Mouse (Mus musculus) embryonic facial prominence, embryonic 13.5 days (tissue): ENCODE results near the gene Trim26. TPM values are rescaled to one million over a fixed set of nuclear protein-coding genes. Genes with fewer than 3 reads are reported as not detected.

Experiments used
- ATAC-seq: fragments of 200-750 bp; cut with Nextera tagmentation; 2 replicates; pipeline ENCODE4 v1.8.0; 2017; ENCODE audit warnings: low read depth; ENCODE audit not compliant: insufficient number of reproducible peaks, insufficient read depth, low FRiP score, low TSS enrichment
- H3K27ac ChIP-seq: fragments of 300-500 bp; sonication (generic); 2 replicates; pipeline ENCODE4 v1.5.1; 2015; ENCODE audit warnings: moderate library complexity, mild to moderate bottlenecking, inconsistent platforms
- H3K27me3 ChIP-seq: fragments of 300-500 bp; sonication (generic); 2 replicates; pipeline ENCODE4 v1.6.1; 2015; ENCODE audit warnings: mild to moderate bottlenecking, inconsistent platforms
- H3K36me3 ChIP-seq: fragments of 300-500 bp; sonication (generic); 2 replicates; pipeline ENCODE4 v1.6.1; 2015; ENCODE audit warnings: mild to moderate bottlenecking, inconsistent platforms
- H3K4me1 ChIP-seq: fragments of 300-500 bp; sonication (generic); 2 replicates; pipeline ENCODE4 v1.6.1; 2015; ENCODE audit warnings: inconsistent platforms
- H3K4me2 ChIP-seq: fragments of 300-500 bp; sonication (generic); 2 replicates; pipeline ENCODE4 v1.6.1; 2015; ENCODE audit warnings: moderate library complexity, mild to moderate bottlenecking, inconsistent platforms
- H3K4me3 ChIP-seq: fragments of 300-500 bp; sonication (generic); 2 replicates; pipeline ENCODE4 v1.5.1; 2015; ENCODE audit warnings: mild to moderate bottlenecking, inconsistent platforms
- H3K9ac ChIP-seq: fragments of 300-500 bp; sonication (generic); 2 replicates; pipeline ENCODE4 v1.6.1; 2015; ENCODE audit warnings: mild to moderate bottlenecking, inconsistent platforms
- H3K9me3 ChIP-seq: fragments of 300-500 bp; sonication (generic); 2 replicates; pipeline ENCODE4 v1.6.1; 2016; ENCODE audit warnings: inconsistent platforms
- WGBS: fragments of 180-500 bp; shearing (Covaris S2); methylation state at CpG from one replicate; pipeline ENCODE4 v1.1.7; 2015; ENCODE audit warnings: mixed read lengths; 5-methylcytosine and 5-hydroxymethylcytosine counted together
- polyA plus RNA-seq: library from polyadenylated mRNA; unstranded; fragments of >200 nt; fragmentation: Nextera tagmentation; extraction: Ambion mirVana; gene quantifications from 2 replicates; pipeline ENCODE4 v1.2.1, GENCODE M21; 2015

The Trim26 gene
- polyA plus RNA-seq, 1 experiment from 2014 or later = 55.7 TPM

GRCm38 (mm10) chr17:36835591-36836426 lies 1.1 kb upstream of the Trim26 start:
- Histone ChIP-seq H3K27ac (peak overlapping the region; percentile 92), H3K9ac (no peak overlapping the region), H3K9me3 (no peaks in the 10 kb centered on the region), H3K4me1 (peaks cover 16% of the 10 kb centered on the region), H3K4me3 (peak overlapping the region; percentile 66), H3K4me2 (peak overlapping the region; percentile 64), H3K36me3 (0 out of 2 replicates have a peak, but pooled peaks cover 3% of the 10 kb centered on the region), H3K27me3 (no peaks in the 10 kb centered on the region)
- no peak for ATAC-seq
- 34% methylated on average over 12 of the region's 12 CpGs for WGBS

GRCm38 (mm10) chr17:36836427-36836812 lies 514 bp upstream of the Trim26 start:
- Histone ChIP-seq H3K4me2 (peak overlapping the region; percentile 64), H3K4me1 (peaks cover 16% of the 10 kb centered on the region), H3K9ac (peak overlapping the region; percentile 88), H3K27ac (peak overlapping the region; percentile 92), H3K9me3 (no peaks in the 10 kb centered on the region), H3K36me3 (0 out of 2 replicates have a peak, but pooled peaks cover 3% of the 10 kb centered on the region), H3K4me3 (peak overlapping the region; percentile 66), H3K27me3 (no peaks in the 10 kb centered on the region)
- no peak for ATAC-seq
- 12% methylated on average over 3 of the region's 3 CpGs for WGBS

GRCm38 (mm10) chr17:36839001-36839400 lies 2.1 kb downstream of the Trim26 start:
- Histone ChIP-seq H3K27ac (no peak overlapping the region), H3K36me3 (peaks cover 6% of the 10 kb centered on the region; the same call in 1 of the 2 replicates), H3K4me3 (no peak overlapping the region), H3K27me3 (no peaks in the 10 kb centered on the region), H3K4me2 (no peak overlapping the region), H3K4me1 (peaks cover 21% of the 10 kb centered on the region), H3K9ac (no peak overlapping the region), H3K9me3 (no peaks in the 10 kb centered on the region)
- 88% methylated on average over 5 of the region's 5 CpGs for WGBS
- ATAC-seq = no peak

- 88% methylated on average over 3 of the region's 3 CpGs for WGBS
- H3K9ac ChIP-seq = no peak overlapping the region
- H3K27me3 ChIP-seq = no peaks in the 10 kb centered on the region
- H3K27ac ChIP-seq = no peak overlapping the region
- H3K4me3 ChIP-seq = no peak overlapping the region
- H3K4me2 ChIP-seq = no peak overlapping the region
- H3K36me3 ChIP-seq = peaks cover 6% of the 10 kb centered on the region; the same call in 1 of the 2 replicates
- no peaks in the 10 kb centered on the region for H3K9me3 ChIP-seq
- no peak for ATAC-seq
- H3K4me1 ChIP-seq = peaks cover 25% of the 10 kb centered on the region
These were observed 3.0 kb downstream of the Trim26 start for GRCm38 (mm10) chr17:36839931-36840330.

DNA sequence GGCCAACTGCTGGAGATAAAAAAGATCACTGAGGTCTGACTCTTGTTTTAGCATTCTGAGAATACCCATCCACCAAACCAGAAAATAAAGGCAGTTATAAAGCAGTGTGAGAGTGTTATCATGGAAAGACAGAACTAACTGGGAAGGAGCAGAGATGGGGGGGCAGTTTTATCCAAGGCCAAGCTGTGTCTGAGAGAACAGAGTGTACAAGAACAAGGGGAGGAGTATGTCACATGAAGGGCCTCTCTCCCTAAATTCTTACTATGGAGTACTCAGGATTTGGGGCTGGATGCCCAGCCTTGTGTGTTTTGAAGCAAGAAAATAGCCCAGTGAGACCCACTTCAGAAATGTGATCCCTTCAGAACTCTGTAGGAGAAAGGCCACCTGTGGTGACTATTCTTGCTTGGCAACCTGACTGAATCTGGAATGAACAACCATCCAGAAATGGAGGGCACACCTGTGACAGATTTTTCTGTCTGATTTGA lies 4.1 kb downstream of the Trim26 start:
- Histone ChIP-seq H3K9ac (no peak overlapping the region), H3K9me3 (no peaks in the 10 kb centered on the region), H3K36me3 (peaks cover 6% of the 10 kb centered on the region; the same call in 1 of the 2 replicates), H3K4me2 (no peak overlapping the region), H3K4me3 (no peak overlapping the region), H3K27ac (no peak overlapping the region), H3K27me3 (no peaks in the 10 kb centered on the region), H3K4me1 (peaks cover 20% of the 10 kb centered on the region)
- no peak for ATAC-seq

DNA sequence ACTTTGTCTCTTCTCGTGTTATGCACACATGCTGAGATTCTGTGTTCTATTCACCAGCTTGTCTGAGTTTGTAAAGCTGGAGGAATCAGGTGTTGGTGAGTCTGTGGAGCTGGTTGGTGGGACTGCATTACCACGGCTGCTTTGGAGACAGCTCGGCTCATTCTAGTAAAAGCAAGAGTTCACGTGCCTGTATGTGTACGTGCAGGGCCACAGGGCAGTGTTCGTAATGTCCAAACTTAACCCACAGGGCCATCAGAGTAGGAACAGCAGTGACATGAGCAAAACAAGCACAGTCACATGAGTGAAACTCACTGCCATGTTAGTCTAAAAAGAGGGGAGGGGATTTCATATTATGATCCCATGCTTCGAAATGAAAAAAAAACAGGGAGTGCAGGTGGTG lies 6.8 kb downstream of the Trim26 start:
- no peaks in the 10 kb centered on the region for H3K9me3 ChIP-seq
- no peak overlapping the region for H3K9ac ChIP-seq
- peaks cover 16% of the 10 kb centered on the region; the same call in 1 of the 2 replicates for H3K36me3 ChIP-seq
- no peak for ATAC-seq
- no peak overlapping the region for H3K27ac ChIP-seq
- no peaks in the 10 kb centered on the region for H3K27me3 ChIP-seq
- no peak overlapping the region for H3K4me2 ChIP-seq
- peaks cover 9% of the 10 kb centered on the region for H3K4me1 ChIP-seq
- 84% methylated on average over 7 of the region's 7 CpGs for WGBS
- no peak overlapping the region for H3K4me3 ChIP-seq

DNA sequence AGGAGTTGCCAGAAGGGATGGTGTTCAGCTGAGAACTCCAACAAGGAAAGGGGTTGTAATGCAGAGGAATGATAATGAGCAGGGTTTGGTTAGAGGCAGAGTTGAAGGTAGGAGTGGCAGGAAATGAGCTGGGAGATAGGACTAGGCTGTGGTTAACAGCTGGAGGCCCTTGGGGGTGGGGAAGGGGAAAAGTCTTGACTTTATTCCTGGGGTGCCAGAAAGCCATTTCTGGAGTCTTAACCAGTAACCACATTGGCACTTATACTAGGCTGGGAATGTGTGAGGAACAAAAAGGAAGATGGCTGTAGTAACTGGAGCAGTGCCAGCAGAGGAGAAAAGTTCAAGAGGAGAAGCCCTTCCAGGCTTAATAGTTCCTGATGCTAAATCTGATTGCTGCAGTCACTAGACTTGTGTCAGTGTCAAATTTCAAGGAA lies 7.4 kb downstream of the Trim26 start:
- ATAC-seq = no peak
- H3K4me3 ChIP-seq = no peak overlapping the region

DNA sequence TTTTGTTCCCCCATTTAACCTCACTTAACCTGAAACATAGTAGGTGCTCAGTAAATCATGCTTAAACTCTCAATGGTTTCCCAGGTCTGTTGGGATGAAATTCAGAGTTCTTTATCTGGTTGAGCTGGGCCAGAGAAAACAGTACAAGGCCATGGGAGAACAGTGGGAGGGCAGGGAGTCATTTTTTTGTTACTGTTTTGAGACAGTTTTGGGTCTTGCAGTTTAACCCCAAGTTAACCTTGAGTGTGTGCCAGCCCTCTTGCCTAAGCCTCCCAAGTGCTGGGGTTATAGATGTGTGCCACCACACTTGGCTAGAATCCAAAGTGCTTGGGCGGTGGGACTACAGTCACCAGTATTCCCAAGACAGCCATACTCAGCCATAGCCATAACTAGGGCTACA lies 7.8 kb downstream of the Trim26 start:
- H3K4me1 ChIP-seq = peaks cover 9% of the 10 kb centered on the region
- H3K9me3 ChIP-seq = no peaks in the 10 kb centered on the region
- H3K27ac ChIP-seq = no peak overlapping the region
- WGBS = 73% methylated on average over 1 of the region's 1 CpGs
- no peak overlapping the region for H3K4me2 ChIP-seq
- no peak overlapping the region for H3K4me3 ChIP-seq
- peaks cover 16% of the 10 kb centered on the region; the same call in 1 of the 2 replicates for H3K36me3 ChIP-seq
- no peaks in the 10 kb centered on the region for H3K27me3 ChIP-seq
- no peak overlapping the region for H3K9ac ChIP-seq
- no peak for ATAC-seq

More for the DNA sequence above, 7.4 kb downstream of the Trim26 start:
- H3K4me2 ChIP-seq = no peak overlapping the region
- no peaks in the 10 kb centered on the region for H3K9me3 ChIP-seq
- peaks cover 9% of the 10 kb centered on the region for H3K4me1 ChIP-seq
- no peak overlapping the region for H3K9ac ChIP-seq
- H3K36me3 ChIP-seq = peaks cover 16% of the 10 kb centered on the region; the same call in 1 of the 2 replicates
- H3K27ac ChIP-seq = no peak overlapping the region
- no peaks in the 10 kb centered on the region for H3K27me3 ChIP-seq

- no peak overlapping the region for H3K27ac ChIP-seq
- no peak overlapping the region for H3K4me2 ChIP-seq
- H3K4me3 ChIP-seq = no peak overlapping the region
- ATAC-seq = no peak
- H3K4me1 ChIP-seq = peaks cover 5% of the 10 kb centered on the region
- peaks cover 46% of the 10 kb centered on the region for H3K36me3 ChIP-seq
- no peaks in the 10 kb centered on the region for H3K27me3 ChIP-seq
- no peaks in the 10 kb centered on the region for H3K9me3 ChIP-seq
- WGBS = 85% methylated on average over 5 of the region's 5 CpGs
- H3K9ac ChIP-seq = no peak overlapping the region
These were observed 12.0 kb downstream of the Trim26 start for GRCm38 (mm10) chr17:36848911-36849310.

DNA sequence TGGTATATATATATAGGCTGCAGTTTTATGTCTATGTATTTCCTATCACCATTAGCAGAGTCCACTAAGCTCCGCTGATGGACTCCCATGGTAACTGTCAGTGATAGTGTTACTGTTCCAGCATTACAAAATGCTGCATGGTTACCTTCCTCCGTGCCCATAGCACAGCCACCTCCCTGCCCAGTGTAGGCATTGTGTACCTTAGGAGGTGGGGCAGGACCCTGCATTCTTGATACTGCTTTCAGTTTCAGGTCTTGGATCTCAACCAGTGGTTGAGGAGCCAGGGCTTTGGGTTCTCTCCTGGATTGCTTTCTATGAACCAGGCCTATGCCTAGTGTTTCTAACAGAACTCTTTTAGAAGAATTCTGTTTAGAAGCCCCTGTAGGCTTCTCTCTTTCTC lies 13.1 kb downstream of the Trim26 start:
- Histone ChIP-seq H3K27ac (no peak overlapping the region), H3K4me3 (no peak overlapping the region), H3K4me1 (no peaks in the 10 kb centered on the region), H3K4me2 (no peak overlapping the region), H3K36me3 (peaks cover 57% of the 10 kb centered on the region), H3K27me3 (no peaks in the 10 kb centered on the region), H3K9ac (no peak overlapping the region), H3K9me3 (no peaks in the 10 kb centered on the region)
- WGBS = 94% methylated on average over 2 of the region's 2 CpGs
- no peak for ATAC-seq

DNA sequence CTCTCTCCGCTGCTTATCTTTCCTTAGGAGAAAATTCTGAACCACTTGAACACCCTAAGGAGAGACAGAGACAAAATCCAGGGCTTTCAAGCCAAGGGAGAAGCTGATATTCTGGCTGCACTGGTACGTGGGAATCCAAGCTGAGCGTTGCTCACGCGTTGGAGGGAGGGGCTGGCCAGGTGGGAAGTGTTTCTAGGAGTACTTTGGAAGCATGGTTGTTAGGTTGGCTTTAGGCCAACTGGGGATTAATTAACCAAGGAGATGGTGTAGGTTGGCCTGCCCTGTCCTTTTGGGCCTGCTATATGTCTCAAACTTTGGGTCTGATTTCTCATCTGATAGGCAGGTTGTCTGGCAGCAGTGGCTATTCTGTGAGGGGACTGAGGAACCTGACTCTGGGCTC lies 14.3 kb downstream of the Trim26 start:
- Histone ChIP-seq H3K4me3 (no peak overlapping the region), H3K36me3 (peaks cover 68% of the 10 kb centered on the region), H3K27me3 (no peaks in the 10 kb centered on the region), H3K4me1 (no peaks in the 10 kb centered on the region), H3K9me3 (no peaks in the 10 kb centered on the region), H3K27ac (no peak overlapping the region), H3K4me2 (no peak overlapping the region), H3K9ac (no peak overlapping the region)
- no peak for ATAC-seq
- 84% methylated on average over 5 of the region's 5 CpGs for WGBS

GRCm38 (mm10) chr17:36851627-36852026 lies 14.7 kb downstream of the Trim26 start:
- H3K4me1 ChIP-seq = no peaks in the 10 kb centered on the region
- H3K9ac ChIP-seq = no peak overlapping the region
- H3K27me3 ChIP-seq = no peaks in the 10 kb centered on the region
- H3K4me3 ChIP-seq = no peak overlapping the region
- WGBS = 89% methylated on average over 5 of the region's 5 CpGs
- no peak overlapping the region for H3K27ac ChIP-seq
- ATAC-seq = no peak
- H3K9me3 ChIP-seq = no peaks in the 10 kb centered on the region
- peaks cover 68% of the 10 kb centered on the region for H3K36me3 ChIP-seq
- H3K4me2 ChIP-seq = no peak overlapping the region
